Mouse (Mus musculus) thymus, adult 2 months (tissue): ENCODE results near the gene Auts2. TPM values are rescaled to one million over a fixed set of nuclear protein-coding genes. Genes with fewer than 3 reads are reported as not detected.
A peak's percentile ranks its signal among the peaks of the same experiment; 100 is the strongest.
"Not testable (repeated sequence)": the region's sequence is repeated elsewhere in the genome, so short reads cannot be mapped to it uniquely, and the experiment has no call there.

Source experiments
- DNase-seq: peaks from one replicate; pipeline ENCODE4 v3.0.0; 2021
- H3K27ac ChIP-seq: fragments of 200-500 bp; 2 replicates; pipeline ENCODE4 v1.5.1; 2012; ENCODE audit warnings: low read length, control low read depth; ENCODE audit not compliant: control insufficient read depth, insufficient read depth
- H3K27me3 ChIP-seq: fragments of 200-500 bp; 2 replicates; pipeline ENCODE4 v1.6.1; 2012; ENCODE audit warnings: mild to moderate bottlenecking, low read length, moderate library complexity, mixed read lengths; ENCODE audit not compliant: control insufficient read depth, insufficient read depth
- H3K36me3 ChIP-seq: fragments of 200-500 bp; 2 replicates; pipeline ENCODE4 v1.6.1; 2012; ENCODE audit warnings: mild to moderate bottlenecking, low read length, moderate library complexity; ENCODE audit not compliant: control insufficient read depth, insufficient read depth
- H3K4me1 ChIP-seq: fragments of 200-500 bp; replicated peaks from 2 replicates; pipeline ENCODE4 v1.6.1; 2012; ENCODE audit warnings: low read length; ENCODE audit not compliant: control insufficient read depth, insufficient read depth
- H3K4me3 ChIP-seq: fragments of 200-500 bp; 2 replicates; pipeline ENCODE4 v1.5.1; 2012; ENCODE audit warnings: mild to moderate bottlenecking, low read length, control low read depth, moderate library complexity; ENCODE audit not compliant: control insufficient read depth, insufficient read depth
- CTCF ChIP-seq: fragments of 200-500 bp; IDR thresholded peaks from 2 replicates; pipeline ENCODE4 v1.5.1; 2012; ENCODE audit warnings: mild to moderate bottlenecking, control low read depth, low read length, moderate library complexity, borderline replicate concordance; ENCODE audit not compliant: control insufficient read depth, poor library complexity, insufficient read depth; ENCODE audit errors: extremely low read depth
- POLR2A ChIP-seq: fragments of 200-500 bp; IDR thresholded peaks from 2 replicates; pipeline ENCODE4 v1.6.1; 2012; ENCODE audit warnings: mild to moderate bottlenecking, low read length, control low read depth, moderate library complexity; ENCODE audit not compliant: control insufficient read depth, poor library complexity, insufficient read depth; ENCODE audit errors: extremely low read depth
- WGBS: fragments of 180-500 bp; shearing (Covaris S2); methylation state at CpG from one replicate; pipeline ENCODE4 v1.1.7; 2018; 5-methylcytosine and 5-hydroxymethylcytosine counted together
- polyA plus RNA-seq: library from polyadenylated mRNA; depleted of rRNA; stranded (reverse); fragments of >200 nt; gene quantifications from 2 replicates; pipeline ENCODE4 v1.2.3, GENCODE M21; 2012; rRNA removed

Gene Auts2
- 4.9 and 5.0 TPM in 2 replicates for polyA plus RNA-seq

- Histone ChIP-seq H3K36me3 (no peaks in the 10 kb centered on the region), H3K27me3 (no peaks in the 10 kb centered on the region; the same call in 1 of the 2 replicates), H3K27ac (no peak within 1 kb of the TSS), H3K4me3 (peak within 1 kb of the TSS; percentile 34), H3K4me1 (peaks cover 9% of the 10 kb centered on the region)
- TF ChIP-seq CTCF, result no peak
- no peak for TF ChIP-seq POLR2A
- 1% methylated on average over 88 of the region's 105 CpGs for WGBS
- peak; percentile 55 for DNase-seq
Observed at GRCm38 (mm10) chr5:132543118-132544071, at the start of gene Auts2. Gene Auts2 (minus strand): TSS chr5:132543344.

- TF ChIP-seq POLR2A (no peak), CTCF (no peak)
- Histone ChIP-seq H3K27ac (no peak overlapping the region), H3K36me3 (no peaks in the 10 kb centered on the region), H3K4me1 (no peaks in the 10 kb centered on the region), H3K4me3 (no peak overlapping the region), H3K27me3 (no peaks in the 10 kb centered on the region)
- DNase-seq, result no peak
- WGBS, result 94% methylated on average over 24 of the region's 24 CpGs
Observed at GRCm38 (mm10) chr5:132591721-132592695, 48.9 kb upstream of the Auts2 start.

GRCm38 (mm10) chr5:132579774-132580173, 36.6 kb upstream of the Auts2 start:
- TF ChIP-seq CTCF, result no peak
- TF ChIP-seq POLR2A, result no peak
- no peaks in the 10 kb centered on the region for H3K36me3 ChIP-seq
- no peaks in the 10 kb centered on the region for H3K4me1 ChIP-seq
- H3K4me3 ChIP-seq, result no peak overlapping the region
- H3K27ac ChIP-seq, result no peak overlapping the region
- WGBS, result 28% methylated on average over 7 of the region's 7 CpGs
- no peaks in the 10 kb centered on the region for H3K27me3 ChIP-seq
- no peak for DNase-seq

- H3K4me1 ChIP-seq, H3K27ac ChIP-seq, H3K4me3 ChIP-seq, DNase-seq, H3K27me3 ChIP-seq, H3K36me3 ChIP-seq: not testable (repeated sequence)
- WGBS, result 83% methylated on average over 6 of the region's 6 CpGs
Observed at GRCm38 (mm10) chr5:132560771-132561170, 17.6 kb upstream of the Auts2 start.

GRCm38 (mm10) chr5:132545761-132546160, 2.6 kb upstream of the Auts2 start:
- TF ChIP-seq POLR2A (no peak), CTCF (no peak)
- Histone ChIP-seq H3K4me1 (peaks cover 9% of the 10 kb centered on the region), H3K4me3 (no peak overlapping the region), H3K27me3 (no peaks in the 10 kb centered on the region; the same call in 1 of the 2 replicates), H3K27ac (no peak overlapping the region), H3K36me3 (no peaks in the 10 kb centered on the region)
- no peak for DNase-seq
- 40% methylated on average over 1 of the region's 1 CpGs for WGBS
